Mouse (Mus musculus) kidney, adult 2 months (tissue): ENCODE results near the gene Dkkl1.

ENCODE experiments used
- CTCF ChIP-seq: fragments of 200-500 bp; conservative IDR thresholded peaks from 2 replicates; pipeline ENCODE4 v1.5.1; 2011; ENCODE audit warnings: low read depth, mild to moderate bottlenecking, control low read depth, low read length, moderate library complexity, mixed read lengths; ENCODE audit not compliant: insufficient read depth, insufficient read length
- POLR2A ChIP-seq: fragments of 200-500 bp; IDR thresholded peaks from one replicate; pipeline ENCODE4 v1.6.1; 2011; ENCODE audit warnings: low read depth, low read length, control low read depth

DNA sequence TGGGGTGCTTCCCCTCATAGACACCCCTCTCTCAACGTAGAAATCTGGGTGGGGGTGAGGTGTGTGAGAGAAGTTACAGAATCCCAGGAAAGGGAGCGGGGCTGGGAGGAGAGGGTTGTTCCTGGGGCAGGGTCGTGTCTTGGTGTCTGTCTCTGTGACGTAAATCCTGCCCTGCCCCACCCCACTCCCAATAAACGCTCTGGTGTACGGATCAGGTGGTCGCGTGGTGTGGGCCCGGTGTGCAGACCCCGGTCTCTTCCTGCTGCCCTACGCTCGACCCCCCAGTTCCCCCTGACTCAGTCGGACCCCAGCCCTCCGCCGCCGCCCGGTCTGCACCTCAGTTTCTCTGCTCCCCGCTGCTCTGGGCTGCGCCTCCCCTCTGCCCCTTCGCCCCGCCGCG is 36.0 kb downstream of the Dkkl1 start:
- no peak for TF ChIP-seq CTCF
- no peak for TF ChIP-seq POLR2A
